Mouse (Mus musculus) CH12.LX (cell line): Measurements from ENCODE around the gene Pgm2l1. TPM values are rescaled to one million over a fixed set of nuclear protein-coding genes. Genes with fewer than 3 reads are reported as not detected.

ENCODE experiments used
- DNase-seq: peaks from one replicate; pipeline ENCODE4 v3.0.0-alpha.2; 2013; ENCODE audit errors: extremely low read depth
- H3K27ac ChIP-seq: 2 replicates; pipeline ENCODE4 v1.5.1; 2012; ENCODE audit warnings: low read depth, mild to moderate bottlenecking, control low read depth, moderate library complexity; ENCODE audit not compliant: insufficient read depth
- H3K27me3 ChIP-seq: replicated peaks from 2 replicates; pipeline ENCODE3; 2012; ENCODE audit warnings: inconsistent platforms
- H3K36me3 ChIP-seq, 2 experiments: replicated peaks in 1 of 2; 2 replicates each; pipeline versions ENCODE3 to v1.6.1; 2012; ENCODE audit warnings: inconsistent platforms in 1 of 2, low read length in 1 of 2, mild to moderate bottlenecking in 1 of 2, mixed read lengths in 1 of 2, moderate library complexity in 1 of 2; ENCODE audit not compliant: control insufficient read depth in 1 of 2, insufficient read depth in 1 of 2
- H3K4me1 ChIP-seq, 2 experiments: 2 replicates each; pipeline ENCODE4 v1.6.1; 2012; ENCODE audit warnings: inconsistent platforms in 1 of 2, moderate library complexity in 1 of 2; ENCODE audit not compliant: insufficient read depth in 2 of 2, control insufficient read depth in 1 of 2
- H3K4me2 ChIP-seq: 2 replicates; pipeline ENCODE4 v1.6.1; 2012; ENCODE audit warnings: low read depth, mild to moderate bottlenecking, control low read depth; ENCODE audit not compliant: poor library complexity, insufficient read depth, severe bottlenecking
- H3K4me3 ChIP-seq, 3 experiments: fragments of 150-350 bp in 1 of 3; sonication (generic) in 1 of 3; replicated peaks in 1 of 3; 2 replicates each; pipeline versions ENCODE3 to v1.5.1; 2011 to 2012; ENCODE audit warnings: low read depth in 2 of 3, low read length in 2 of 3, mild to moderate bottlenecking in 2 of 3, moderate library complexity in 2 of 3, control low read depth in 1 of 3, improper control_type of control experiment in 1 of 3, inconsistent platforms in 1 of 3, mixed read lengths in 1 of 3; ENCODE audit not compliant: poor library complexity in 1 of 3
- H3K79me2 ChIP-seq: replicated peaks from 2 replicates; pipeline ENCODE4 v1.6.1; 2012; ENCODE audit warnings: mild to moderate bottlenecking, moderate library complexity; ENCODE audit not compliant: control insufficient read depth, poor library complexity, insufficient read depth, severe bottlenecking; ENCODE audit errors: extremely low read depth
- H3K9ac ChIP-seq: 2 replicates; pipeline ENCODE4 v1.6.1; 2012; ENCODE audit warnings: low read depth, mild to moderate bottlenecking, control low read depth, moderate library complexity; ENCODE audit not compliant: insufficient read depth
- H3K9me3 ChIP-seq: replicated peaks from 2 replicates; pipeline ENCODE3; 2012; ENCODE audit warnings: low read length, inconsistent platforms, mixed read lengths
- CTCF ChIP-seq, 2 experiments: IDR thresholded peaks in 1 of 2; conservative IDR thresholded peaks in 1 of 2; 2 replicates each; pipeline ENCODE4 v1.5.1; 2011 to 2012; ENCODE audit warnings: low read depth in 2 of 2, low read length in 2 of 2, improper control_type of control experiment in 1 of 2, inconsistent platforms in 1 of 2, mild to moderate bottlenecking in 1 of 2, moderate library complexity in 1 of 2
- EP300 ChIP-seq: IDR thresholded peaks from 2 replicates; pipeline ENCODE4 v1.6.1; 2011; ENCODE audit warnings: low read length, improper control_type of control experiment
- HCFC1 ChIP-seq: IDR thresholded peaks from 2 replicates; pipeline ENCODE4 v1.6.1; 2012; ENCODE audit warnings: low read depth, mild to moderate bottlenecking, inconsistent platforms, low read length, improper control_type of control experiment
- JUN ChIP-seq: IDR thresholded peaks from 2 replicates; pipeline ENCODE4 v1.6.1; 2011; ENCODE audit warnings: low read depth, mild to moderate bottlenecking, low read length, improper control_type of control experiment, moderate library complexity; ENCODE audit not compliant: insufficient read depth
- JUND ChIP-seq: conservative IDR thresholded peaks from 2 replicates; pipeline ENCODE4 v1.6.1; 2011; ENCODE audit warnings: low read depth, low read length, improper control_type of control experiment
- RAD21 ChIP-seq: IDR thresholded peaks from 2 replicates; pipeline ENCODE4 v1.6.1; 2011; ENCODE audit warnings: low read depth, mild to moderate bottlenecking, low read length, improper control_type of control experiment, moderate library complexity
- SMC3 ChIP-seq: IDR thresholded peaks from 2 replicates; pipeline ENCODE4 v1.6.1; 2011; ENCODE audit warnings: low read depth, low read length, improper control_type of control experiment
- UBTF ChIP-seq: IDR thresholded peaks from 2 replicates; pipeline ENCODE4 v1.6.1; 2012; ENCODE audit warnings: low read depth, mild to moderate bottlenecking, inconsistent platforms, low read length, improper control_type of control experiment, moderate library complexity
- dilution Hi-C: fragments of 300-500 bp; cut with MboI; formaldehyde crosslinking; loops from 2 replicates; pipeline ENCODE4 v1.14.3; 2020; ENCODE audit warnings: low sequenced_read_pairs; ENCODE audit not compliant: extremely low pct_unique_long_range_greater_than_20kb, extremely low pct_ligation_motif_present
- in situ Hi-C: fragments of 300-500 bp; cut with MboI; formaldehyde crosslinking; loops from 3 replicates; pipeline ENCODE4 v1.14.3; 2019; ENCODE audit warnings: low sequenced_read_pairs, low pct_ligation_motif_present, low pct_unique_long_range_greater_than_20kb, mixed read lengths
- polyA plus RNA-seq: library from polyadenylated mRNA; unstranded; fragments of >175 nt; gene quantifications from 2 replicates; pipeline ENCODE4 v1.2.1, GENCODE M21; 2012; ENCODE audit warnings: low read depth; ENCODE audit not compliant: insufficient read length
- total RNA-seq, 2 experiments: library from RNA; depleted of rRNA; stranded (reverse); fragments of 300-350 nt in 1 of 2; fragments of >200 nt in 1 of 2; gene quantifications; 2 replicates each; pipeline ENCODE4 v1.2.3; 2012 to 2014

Gene Pgm2l1
- total and polyA plus RNA-seq, 3 experiments, result 1.2 to 4.1 (median 3.4) TPM

DNA sequence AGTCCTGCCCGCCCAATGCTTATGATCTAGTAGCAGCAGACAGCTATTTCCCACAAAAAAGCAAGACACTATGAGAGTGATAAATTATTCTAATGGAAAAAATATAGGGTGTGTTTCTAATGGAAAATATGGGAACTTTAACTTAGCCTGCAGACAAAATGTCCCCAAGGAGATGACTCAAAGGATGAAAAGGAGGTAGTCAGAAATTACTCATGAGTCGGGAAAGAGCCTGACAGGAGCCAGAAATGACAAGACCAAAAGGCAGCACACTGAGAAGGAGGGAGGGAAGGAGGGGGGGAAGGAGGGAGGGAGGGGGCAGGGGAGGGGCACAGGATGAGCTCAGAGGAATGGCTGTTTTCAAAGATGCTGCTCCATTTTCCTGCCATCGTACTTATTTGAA is 54.4 kb downstream of the Pgm2l1 start:
- no peaks in the 10 kb centered on the region for H3K79me2 ChIP-seq
- peaks cover 31% of the 10 kb centered on the region for H3K27me3 ChIP-seq
- no peak overlapping the region for H3K4me3 ChIP-seq
- no peak overlapping the region for H3K9ac ChIP-seq
- dilution Hi-C loops, result no loop called here
- in situ Hi-C loops, result loop anchor here (5.0 kb wide), 1 partner anchor 36 kb away; no protein-coding TSS in a partner anchor
- peak; percentile 17 for DNase-seq
- H3K36me3 ChIP-seq, result no peaks in the 10 kb centered on the region
- no peak overlapping the region for H3K4me2 ChIP-seq
- H3K27ac ChIP-seq, result no peak overlapping the region
- H3K4me1 ChIP-seq, result peaks cover 3 to 17% of the 10 kb centered on the region in 2 experiments; a peak in 3 of 4 replicates
- peak; percentile 46; the same call in 1 of the 2 replicates for TF ChIP-seq JUN
- TF ChIP-seq EP300, result peak; percentile 66
- no peak for TF ChIP-seq UBTF
- TF ChIP-seq JUND, result peak; percentile 45; the same call in 1 of the 2 replicates
- TF ChIP-seq, all 38 proteins: peak for 3
- H3K9me3 ChIP-seq, result no peaks in the 10 kb centered on the region

DNA sequence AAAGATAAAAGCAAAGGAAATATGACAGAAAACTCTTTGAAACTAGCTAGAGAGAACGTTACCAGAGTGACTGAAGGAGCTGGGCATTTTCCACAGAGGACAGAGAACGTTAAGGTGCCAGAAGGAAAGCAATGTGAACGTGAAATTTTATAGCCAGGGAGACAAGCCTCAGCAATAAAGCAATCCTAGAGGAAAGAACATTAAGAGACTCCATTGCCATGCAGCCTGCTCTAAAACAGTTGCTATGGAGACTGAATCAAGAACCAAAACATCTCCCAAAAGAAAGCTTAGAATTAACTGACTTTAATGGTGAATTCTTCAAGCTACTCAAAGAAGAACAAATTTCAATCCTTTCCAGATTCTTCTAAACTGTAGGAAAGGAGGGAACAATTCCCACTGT is 56.1 kb downstream of the Pgm2l1 start:
- Histone ChIP-seq H3K9ac (no peak overlapping the region), H3K79me2 (no peaks in the 10 kb centered on the region), H3K27ac (no peak overlapping the region), H3K4me3 (no peak overlapping the region), H3K27me3 (peaks cover 46% of the 10 kb centered on the region), H3K36me3 (no peaks in the 10 kb centered on the region), H3K4me1 (peaks cover 3 to 17% of the 10 kb centered on the region in 2 experiments; a peak in 3 of 4 replicates), H3K4me2 (no peak overlapping the region), H3K9me3 (no peaks in the 10 kb centered on the region)
- in situ Hi-C loops, result loop anchor here (5.0 kb wide), 1 partner anchor 34 kb away; no protein-coding TSS in a partner anchor
- no peak for DNase-seq
- dilution Hi-C loops, result no loop called here
- TF ChIP-seq HCFC1 (no peak), RAD21 (no peak)

DNA sequence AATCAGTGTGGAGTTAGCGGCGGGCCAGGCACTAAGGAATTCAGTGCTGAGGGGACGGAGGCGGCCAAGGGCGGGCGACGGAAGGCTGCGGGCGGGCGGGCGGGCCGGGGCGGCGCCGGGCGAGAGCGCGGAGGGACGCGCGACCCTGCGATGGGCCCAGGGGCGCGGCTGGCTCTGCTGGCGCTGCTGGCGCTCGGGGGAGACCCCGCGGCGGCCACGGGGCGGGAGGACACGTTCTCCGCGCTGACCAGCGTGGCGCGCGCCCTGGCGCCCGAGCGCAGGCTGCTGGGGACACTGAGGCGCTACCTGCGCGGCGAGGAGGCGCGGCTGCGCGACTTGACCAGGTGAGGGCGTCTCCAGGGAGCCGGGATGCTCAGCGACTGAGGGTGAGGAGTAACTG is 58.2 kb downstream of the Pgm2l1 start, which contains the start of gene P4ha3:
TSS of gene P4ha3 (plus strand) at position 138 of the 400 bp plus-strand sequence.
- Histone ChIP-seq H3K9ac (no peak within 1 kb of the TSS), H3K27ac (no peak within 1 kb of the TSS), H3K4me3 (peak within 1 kb of the TSS in 2 of 3 experiments; percentile 39 to 48), H3K4me2 (peak within 1 kb of the TSS; percentile 90), H3K27me3 (peaks cover 61% of the 10 kb centered on the region), H3K36me3 (no peaks in the 10 kb centered on the region), H3K4me1 (peaks cover 3 to 17% of the 10 kb centered on the region in 2 experiments; a peak in 3 of 4 replicates), H3K9me3 (peaks cover 2% of the 10 kb centered on the region), H3K79me2 (no peaks in the 10 kb centered on the region)
- dilution Hi-C loops (no loop called here), in situ Hi-C loops (no loop called here)
- no peak for DNase-seq
- TF ChIP-seq CTCF (conservative IDR thresholded peaks at IDR 0.05 in 1 of 2, IDR thresholded peaks at IDR 0.05 in 1 of 2; ENCODE audit: low read depth in 2 of 2, low read length in 2 of 2), result peak in 1 of 2 experiments; percentile 18; a peak in 1 of 4 replicates
- TF ChIP-seq SMC3, result 0 out of 2 replicates have a peak, but pooled peaks have one; percentile 8
- no peak for TF ChIP-seq UBTF
